Mouse (Mus musculus) activated CD4-positive, CD25-positive, alpha-beta regulatory T cell, adult 4 months (primary cell): ENCODE data around the gene Dhdds. TPM values are rescaled to one million over a fixed set of nuclear protein-coding genes. Genes with fewer than 3 reads are reported as not detected.

Source experiments
- ATAC-seq: one replicate; pipeline ENCODE4 v1.8.0; 2017
- polyA plus RNA-seq, 2 experiments: library from polyadenylated mRNA; unstranded; fragments of 100-300 nt; shearing (Covaris generic); gene quantifications; one replicate each; pipeline ENCODE4 v1.2.1; 2017

Dhdds gene
- 10 to 100 TPM; 16.7 to 20.0 TPM for polyA plus RNA-seq

GRCm38 (mm10) chr4:134000466-134001438 lies at the start of gene Dhdds:
TSS of gene Dhdds (minus strand) at chr4:134000918.
- ATAC-seq: peak; percentile 97

- no peak for ATAC-seq
These were observed 46.9 kb upstream of the Dhdds start for GRCm38 (mm10) chr4:134047648-134048047.

GRCm38 (mm10) chr4:134043041-134043440 lies 42.3 kb upstream of the Dhdds start:
- no peak for ATAC-seq

- ATAC-seq: peak; percentile 28
These were observed 40.8 kb upstream of the Dhdds start for GRCm38 (mm10) chr4:134041317-134042123.

- no peak for ATAC-seq
These were observed 35.2 kb upstream of the Dhdds start for GRCm38 (mm10) chr4:134035953-134036352.

GRCm38 (mm10) chr4:134025802-134026201 lies 25.1 kb upstream of the Dhdds start:
- no peak for ATAC-seq

- no peak for ATAC-seq
These were observed 19.9 kb upstream of the Dhdds start for GRCm38 (mm10) chr4:134020621-134021020.

- no peak for ATAC-seq
These were observed 19.1 kb upstream of the Dhdds start for GRCm38 (mm10) chr4:134019641-134020351.

GRCm38 (mm10) chr4:134019210-134019609 lies 18.5 kb upstream of the Dhdds start:
- ATAC-seq: no peak

GRCm38 (mm10) chr4:134018779-134019145 lies 18.0 kb upstream of the Dhdds start, which contains the start of gene Lin28a:
TSS of gene Lin28a (minus strand) at chr4:134018841.
- no peak for ATAC-seq

GRCm38 (mm10) chr4:134018038-134018778 lies 17.5 kb upstream of the Dhdds start:
- ATAC-seq: no peak

- no peak for ATAC-seq
These were observed 16.6 kb upstream of the Dhdds start for GRCm38 (mm10) chr4:134017201-134017865.

- no peak for ATAC-seq
These were observed 16.0 kb upstream of the Dhdds start for GRCm38 (mm10) chr4:134016767-134017166.

- no peak for ATAC-seq
These were observed 15.5 kb upstream of the Dhdds start for GRCm38 (mm10) chr4:134016208-134016607.

GRCm38 (mm10) chr4:134012858-134013528 lies 12.3 kb upstream of the Dhdds start:
- ATAC-seq: no peak

GRCm38 (mm10) chr4:134011450-134012414 lies 11.0 kb upstream of the Dhdds start:
- ATAC-seq: no peak

GRCm38 (mm10) chr4:134009709-134010108 lies 9.0 kb upstream of the Dhdds start:
- no peak for ATAC-seq

GRCm38 (mm10) chr4:134006845-134007244 lies 6.1 kb upstream of the Dhdds start:
- no peak for ATAC-seq

- ATAC-seq: no peak
These were observed 5.1 kb upstream of the Dhdds start for GRCm38 (mm10) chr4:134005581-134006358.
